Mouse (Mus musculus) c-Kit-positive CD71-positive TER-119-negative erythroid progenitor cells, embryonic 14.5 days (primary cell): Measurements from ENCODE around the gene Hes5.

ENCODE experiments used
- DNase-seq: peaks from one replicate; pipeline ENCODE4 v3.0.0-alpha.2; 2013; ENCODE audit warnings: low read depth

The Hes5 gene

GRCm38 (mm10) chr4:154942632-154943322, 17.9 kb upstream of the Hes5 start:
- DNase-seq: no peak

- DNase-seq: no peak
Measured at GRCm38 (mm10) chr4:154943323-154944039, 17.2 kb upstream of the Hes5 start.

GRCm38 (mm10) chr4:154944121-154944590, 16.6 kb upstream of the Hes5 start:
- DNase-seq: peak; percentile 89

- DNase-seq: no peak
Measured at GRCm38 (mm10) chr4:154946319-154946718, 14.4 kb upstream of the Hes5 start.

- DNase-seq: no peak
Measured at GRCm38 (mm10) chr4:154948066-154948939, 12.4 kb upstream of the Hes5 start.

- DNase-seq: no peak
Measured at GRCm38 (mm10) chr4:154948940-154949588, 11.7 kb upstream of the Hes5 start.

- no peak for DNase-seq
Measured at GRCm38 (mm10) chr4:154949589-154949982, 11.1 kb upstream of the Hes5 start.

GRCm38 (mm10) chr4:154952461-154953241, 8.1 kb upstream of the Hes5 start:
- no peak for DNase-seq

GRCm38 (mm10) chr4:154956604-154957003, 4.1 kb upstream of the Hes5 start:
- no peak for DNase-seq

GRCm38 (mm10) chr4:154957289-154957993, 3.3 kb upstream of the Hes5 start:
- DNase-seq: no peak

GRCm38 (mm10) chr4:154958171-154958570, 2.6 kb upstream of the Hes5 start:
- no peak for DNase-seq

GRCm38 (mm10) chr4:154958621-154959020, 2.1 kb upstream of the Hes5 start:
- DNase-seq: no peak

- no peak for DNase-seq
Measured at GRCm38 (mm10) chr4:154960021-154960689, 568 bp upstream of the Hes5 start.

- no peak for DNase-seq
Measured at GRCm38 (mm10) chr4:154961226-154961738, 559 bp downstream of the Hes5 start.

- no peak for DNase-seq
Measured at GRCm38 (mm10) chr4:154961911-154962310, 1.2 kb downstream of the Hes5 start.

GRCm38 (mm10) chr4:154962683-154963082, 2.0 kb downstream of the Hes5 start:
- DNase-seq: no peak

GRCm38 (mm10) chr4:154963190-154963836, 2.6 kb downstream of the Hes5 start:
- DNase-seq: no peak

GRCm38 (mm10) chr4:154963901-154964580, 3.3 kb downstream of the Hes5 start, which contains the start of gene Pank4:
Pank4 (plus strand) TSS chr4:154964123.
- peak; percentile 89 for DNase-seq
